Mouse (Mus musculus) CD4-positive, CD25-positive, alpha-beta regulatory T cell, adult 2 months (primary cell): ENCODE data around the gene Ppp2r2d.

Source experiments
- DNase-seq: peaks from one replicate; pipeline ENCODE4 v3.0.0-alpha.2; 2012; ENCODE audit warnings: low read depth, low spot score

Gene Ppp2r2d

GRCm38 (mm10) chr7:138923756-138924425 lies 78.0 kb downstream of the Ppp2r2d start:
- peak; percentile 53 for DNase-seq

GRCm38 (mm10) chr7:138928456-138928855 lies 82.6 kb downstream of the Ppp2r2d start:
- DNase-seq, result no peak
